Mouse (Mus musculus) olfactory bulb, adult 2 months (tissue): Measurements from ENCODE around the gene Negr1. TPM values are rescaled to one million over a fixed set of nuclear protein-coding genes. Genes with fewer than 3 reads are reported as not detected.

Experiments used
- H3K27ac ChIP-seq: fragments of 200-500 bp; 2 replicates; pipeline ENCODE4 v1.5.1; 2012; ENCODE audit warnings: low read depth, low read length; ENCODE audit not compliant: insufficient read depth
- H3K4me1 ChIP-seq: fragments of 200-500 bp; 2 replicates; pipeline ENCODE4 v1.6.1; 2012; ENCODE audit warnings: low read length; ENCODE audit not compliant: control insufficient read depth, insufficient read depth
- H3K4me3 ChIP-seq: fragments of 200-500 bp; 2 replicates; pipeline ENCODE4 v1.5.1; 2012; ENCODE audit warnings: mild to moderate bottlenecking, low read depth, low read length, moderate library complexity; ENCODE audit not compliant: insufficient read depth
- CTCF ChIP-seq: fragments of 200-500 bp; IDR thresholded peaks from 2 replicates; pipeline ENCODE4 v1.5.1; 2012; ENCODE audit warnings: low read depth, mild to moderate bottlenecking, low read length, moderate library complexity; ENCODE audit not compliant: insufficient read depth
- POLR2A ChIP-seq: fragments of 200-500 bp; IDR thresholded peaks from 2 replicates; pipeline ENCODE4 v1.6.1; 2012; ENCODE audit warnings: mild to moderate bottlenecking, low read depth, low read length, moderate library complexity; ENCODE audit not compliant: insufficient read depth
- WGBS: fragments of 180-500 bp; shearing (Covaris S2); methylation state at CpG from one replicate; pipeline ENCODE4 v1.1.7; 2018; 5-methylcytosine and 5-hydroxymethylcytosine counted together
- polyA plus RNA-seq: library from polyadenylated mRNA; stranded (reverse); fragments of >200 nt; gene quantifications from 2 replicates; pipeline ENCODE4 v1.2.4, GENCODE M21; 2012; ENCODE audit warnings: low replicate concordance; ENCODE audit not compliant: missing spikeins, insufficient read depth, insufficient read length

Gene Negr1
- polyA plus RNA-seq, 1 experiment = 504 TPM

GRCm38 (mm10) chr3:157085180-157085579 lies 523.6 kb downstream of the Negr1 start:
- no peaks in the 10 kb centered on the region; the same call in 1 of the 2 replicates for H3K4me1 ChIP-seq
- 74% methylated on average over 1 of the region's 1 CpGs for WGBS
- TF ChIP-seq CTCF (no peak), POLR2A (no peak)
- H3K27ac ChIP-seq = no peak overlapping the region
- H3K4me3 ChIP-seq = no peak overlapping the region

- 77% methylated on average over 4 of the region's 4 CpGs for WGBS
- Histone ChIP-seq H3K4me3 (no peak overlapping the region), H3K27ac (no peak overlapping the region), H3K4me1 (no peaks in the 10 kb centered on the region; the same call in 1 of the 2 replicates)
- TF ChIP-seq POLR2A (no peak), CTCF (no peak)
Observed at GRCm38 (mm10) chr3:157090051-157090450, 528.5 kb downstream of the Negr1 start.

- Histone ChIP-seq H3K4me1 (peaks cover 2% of the 10 kb centered on the region; the same call in 1 of the 2 replicates), H3K4me3 (no peak overlapping the region), H3K27ac (no peak overlapping the region)
- TF ChIP-seq CTCF (no peak), POLR2A (no peak)
- WGBS = 94% methylated on average over 1 of the region's 1 CpGs
Observed at GRCm38 (mm10) chr3:157096284-157096683, 534.7 kb downstream of the Negr1 start.

- TF ChIP-seq POLR2A (no peak), CTCF (no peak)
- Histone ChIP-seq H3K4me3 (no peak overlapping the region), H3K4me1 (peaks cover 2% of the 10 kb centered on the region; the same call in 1 of the 2 replicates), H3K27ac (no peak overlapping the region)
Observed at GRCm38 (mm10) chr3:157097514-157097913, 535.9 kb downstream of the Negr1 start.

- H3K4me3 ChIP-seq = no peak overlapping the region
- TF ChIP-seq POLR2A (no peak), CTCF (no peak)
- peaks cover 2% of the 10 kb centered on the region; the same call in 1 of the 2 replicates for H3K4me1 ChIP-seq
- WGBS = 34% methylated on average over 6 of the region's 6 CpGs
- H3K27ac ChIP-seq = no peak overlapping the region
Observed at GRCm38 (mm10) chr3:157098417-157098816, 536.8 kb downstream of the Negr1 start.

- TF ChIP-seq CTCF (no peak), POLR2A (no peak)
- Histone ChIP-seq H3K27ac (no peak overlapping the region), H3K4me3 (no peak overlapping the region), H3K4me1 (no peaks in the 10 kb centered on the region)
- WGBS = 92% methylated on average over 3 of the region's 3 CpGs
Observed at GRCm38 (mm10) chr3:157104866-157105579, 543.4 kb downstream of the Negr1 start.

- TF ChIP-seq POLR2A (no peak), CTCF (no peak)
- 57% methylated on average over 6 of the region's 6 CpGs for WGBS
- Histone ChIP-seq H3K27ac (no peak overlapping the region), H3K4me3 (no peak overlapping the region), H3K4me1 (no peaks in the 10 kb centered on the region)
Observed at GRCm38 (mm10) chr3:157105580-157106264, 544.1 kb downstream of the Negr1 start.

- no peak for TF ChIP-seq CTCF
- no peak for TF ChIP-seq POLR2A
- 85% methylated on average over 2 of the region's 2 CpGs for WGBS
- H3K27ac ChIP-seq = no peak overlapping the region; the same call in 1 of the 2 replicates
- H3K4me1 ChIP-seq = no peaks in the 10 kb centered on the region
- H3K4me3 ChIP-seq = no peak overlapping the region
Observed at GRCm38 (mm10) chr3:157108156-157108555, 546.6 kb downstream of the Negr1 start.

GRCm38 (mm10) chr3:157109308-157109707 lies 547.7 kb downstream of the Negr1 start:
- H3K27ac ChIP-seq = no peak overlapping the region
- TF ChIP-seq CTCF = no peak
- TF ChIP-seq POLR2A = no peak

More at GRCm38 (mm10) chr3:157109308-157109707, 547.7 kb downstream of the Negr1 start:
- H3K4me3 ChIP-seq = no peak overlapping the region
- 0 out of 2 replicates have a peak, but pooled peaks cover 2% of the 10 kb centered on the region for H3K4me1 ChIP-seq
